Mouse (Mus musculus): ENCODE measurements around the gene Tnfrsf23. TPM values are rescaled to one million over a fixed set of nuclear protein-coding genes. Genes with fewer than 3 reads are reported as not detected.
"Not testable (repeated sequence)": the region's sequence is repeated elsewhere in the genome, so short reads cannot be mapped to it uniquely, and the experiment has no call there.

The Tnfrsf23 gene
- polyA plus RNA-seq, 1 experiment from 2014 or later: 1.1 TPM

GRCm38 (mm10) chr7:143680836-143681235, 4.8 kb downstream of the Tnfrsf23 start:
- 45% methylated on average over 2 of the region's 2 CpGs for WGBS

GRCm38 (mm10) chr7:143679650-143680049, 6.0 kb downstream of the Tnfrsf23 start:
- ATAC-seq (ENCODE audit: borderline replicate concordance, extremely low read depth, low FRiP score, low TSS enrichment); H3K4me2 ChIP-seq; H3K27me3 ChIP-seq; H3K9me3 ChIP-seq; H3K4me3 ChIP-seq; H3K27ac ChIP-seq; H3K36me3 ChIP-seq; H3K9ac ChIP-seq; H3K4me1 ChIP-seq: not testable (repeated sequence)
- 71% methylated on average over 2 of the region's 2 CpGs for WGBS

More at GRCm38 (mm10) chr7:143680836-143681235, 4.8 kb downstream of the Tnfrsf23 start:
- H3K4me1 ChIP-seq; H3K36me3 ChIP-seq; ATAC-seq (ENCODE audit: borderline replicate concordance, extremely low read depth, low FRiP score, low TSS enrichment); H3K9me3 ChIP-seq; H3K9ac ChIP-seq; H3K27ac ChIP-seq; H3K4me3 ChIP-seq; H3K27me3 ChIP-seq; H3K4me2 ChIP-seq: not testable (repeated sequence)

- Histone ChIP-seq H3K9me3 (no peaks in the 10 kb centered on the region), H3K36me3 (no peaks in the 10 kb centered on the region), H3K4me2 (no peak overlapping the region), H3K4me3 (no peak overlapping the region), H3K4me1 (no peaks in the 10 kb centered on the region), H3K27me3 (no peaks in the 10 kb centered on the region), H3K27ac (no peak overlapping the region), H3K9ac (no peak overlapping the region)
- ATAC-seq (ENCODE audit: borderline replicate concordance, extremely low read depth, low FRiP score, low TSS enrichment): no peak
These were observed 19.0 kb downstream of the Tnfrsf23 start for GRCm38 (mm10) chr7:143666427-143667311.

GRCm38 (mm10) chr7:143663470-143663869, 22.2 kb downstream of the Tnfrsf23 start:
- WGBS: 76% methylated on average over 2 of the region's 2 CpGs
- Histone ChIP-seq H3K9me3 (no peaks in the 10 kb centered on the region), H3K4me3 (no peak overlapping the region), H3K27ac (no peak overlapping the region), H3K4me2 (no peak overlapping the region), H3K4me1 (no peaks in the 10 kb centered on the region), H3K27me3 (no peaks in the 10 kb centered on the region), H3K9ac (no peak overlapping the region), H3K36me3 (no peaks in the 10 kb centered on the region)
- ATAC-seq (ENCODE audit: borderline replicate concordance, extremely low read depth, low FRiP score, low TSS enrichment): no peak

- H3K27me3 ChIP-seq: no peaks in the 10 kb centered on the region
- no peaks in the 10 kb centered on the region for H3K36me3 ChIP-seq
- no peak overlapping the region for H3K4me3 ChIP-seq
- no peaks in the 10 kb centered on the region for H3K9me3 ChIP-seq
- no peak overlapping the region for H3K4me2 ChIP-seq
- no peaks in the 10 kb centered on the region for H3K4me1 ChIP-seq
- H3K27ac ChIP-seq: no peak overlapping the region
- no peak for ATAC-seq (ENCODE audit: borderline replicate concordance, extremely low read depth, low FRiP score, low TSS enrichment)
- H3K9ac ChIP-seq: no peak overlapping the region
These were observed 24.9 kb downstream of the Tnfrsf23 start for GRCm38 (mm10) chr7:143660797-143661196.

- not testable (repeated sequence) for H3K4me1 ChIP-seq, H3K27me3 ChIP-seq, H3K27ac ChIP-seq, H3K36me3 ChIP-seq, H3K9me3 ChIP-seq, H3K9ac ChIP-seq
- H3K4me2 ChIP-seq: peak overlapping the region; percentile 84
- peak overlapping the region; percentile 57 for H3K4me3 ChIP-seq
- WGBS: 54% methylated on average over 10 of the region's 10 CpGs
- ATAC-seq (ENCODE audit: borderline replicate concordance, extremely low read depth, low FRiP score, low TSS enrichment): peak; percentile 62; the same call in 1 of the 2 replicates
These were observed 35.8 kb downstream of the Tnfrsf23 start for GRCm38 (mm10) chr7:143649769-143650346.

- H3K9ac ChIP-seq: peak within 1 kb of the TSS; percentile 44
- peak within 1 kb of the TSS; percentile 57 for H3K4me3 ChIP-seq
- no peak within 1 kb of the TSS for H3K27ac ChIP-seq
- H3K4me2 ChIP-seq: peak within 1 kb of the TSS; percentile 84
- H3K36me3 ChIP-seq: no peaks in the 10 kb centered on the region
- WGBS: 2% methylated on average over 39 of the region's 39 CpGs
- H3K4me1 ChIP-seq: no peaks in the 10 kb centered on the region
- peak; percentile 98 for ATAC-seq (ENCODE audit: borderline replicate concordance, extremely low read depth, low FRiP score, low TSS enrichment)
- no peaks in the 10 kb centered on the region for H3K27me3 ChIP-seq
- H3K9me3 ChIP-seq: no peaks in the 10 kb centered on the region
These were observed 36.5 kb downstream of the Tnfrsf23 start, which contains the start of gene Tnfrsf22 for GRCm38 (mm10) chr7:143649034-143649768. Gene Tnfrsf22 (minus strand): TSS chr7:143649661.

- not testable (repeated sequence) for H3K27ac ChIP-seq; H3K9me3 ChIP-seq; H3K4me1 ChIP-seq; H3K36me3 ChIP-seq; H3K4me2 ChIP-seq; H3K9ac ChIP-seq; H3K4me3 ChIP-seq; H3K27me3 ChIP-seq; ATAC-seq (ENCODE audit: borderline replicate concordance, extremely low read depth, low FRiP score, low TSS enrichment)
- WGBS: 71% methylated on average over 2 of the region's 2 CpGs
These were observed 41.7 kb downstream of the Tnfrsf23 start for GRCm38 (mm10) chr7:143643949-143644348.

- ATAC-seq (ENCODE audit: borderline replicate concordance, extremely low read depth, low FRiP score, low TSS enrichment): no peak
- Histone ChIP-seq H3K27me3 (no peaks in the 10 kb centered on the region), H3K4me3 (no peak overlapping the region), H3K9ac (no peak overlapping the region), H3K27ac (no peak overlapping the region), H3K9me3 (no peaks in the 10 kb centered on the region), H3K36me3 (no peaks in the 10 kb centered on the region), H3K4me2 (no peak overlapping the region), H3K4me1 (no peaks in the 10 kb centered on the region)
- 100% methylated on average over 1 of the region's 1 CpGs for WGBS
These were observed 49.0 kb downstream of the Tnfrsf23 start for GRCm38 (mm10) chr7:143636674-143637073.

GRCm38 (mm10) chr7:143631503-143631902, 54.2 kb downstream of the Tnfrsf23 start:
- no peak overlapping the region for H3K9ac ChIP-seq
- no peak overlapping the region for H3K4me2 ChIP-seq
- H3K4me1 ChIP-seq: no peaks in the 10 kb centered on the region
- H3K4me3 ChIP-seq: no peak overlapping the region
- no peaks in the 10 kb centered on the region for H3K27me3 ChIP-seq
- no peak for ATAC-seq (ENCODE audit: borderline replicate concordance, extremely low read depth, low FRiP score, low TSS enrichment)
- 59% methylated on average over 2 of the region's 2 CpGs for WGBS
- no peaks in the 10 kb centered on the region for H3K9me3 ChIP-seq
- no peaks in the 10 kb centered on the region for H3K36me3 ChIP-seq
- no peak overlapping the region for H3K27ac ChIP-seq

GRCm38 (mm10) chr7:143629501-143629900, 56.2 kb downstream of the Tnfrsf23 start:
- H3K27me3 ChIP-seq: no peaks in the 10 kb centered on the region
- H3K4me2 ChIP-seq: no peak overlapping the region
- no peak for ATAC-seq (ENCODE audit: borderline replicate concordance, extremely low read depth, low FRiP score, low TSS enrichment)
- no peak overlapping the region for H3K9ac ChIP-seq
- H3K9me3 ChIP-seq: no peaks in the 10 kb centered on the region
- H3K27ac ChIP-seq: no peak overlapping the region
- H3K36me3 ChIP-seq: no peaks in the 10 kb centered on the region
- H3K4me1 ChIP-seq: no peaks in the 10 kb centered on the region
- H3K4me3 ChIP-seq: no peak overlapping the region
- WGBS: 31% methylated on average over 1 of the region's 1 CpGs

GRCm38 (mm10) chr7:143628540-143628939, 57.1 kb downstream of the Tnfrsf23 start, which contains the start of gene Tnfrsf26:
Gene Tnfrsf26 (minus strand): TSS chr7:143628722.
- H3K9ac ChIP-seq: no peak within 1 kb of the TSS
- H3K9me3 ChIP-seq: no peaks in the 10 kb centered on the region
- no peak for ATAC-seq (ENCODE audit: borderline replicate concordance, extremely low read depth, low FRiP score, low TSS enrichment)
- H3K36me3 ChIP-seq: no peaks in the 10 kb centered on the region
- no peaks in the 10 kb centered on the region for H3K4me1 ChIP-seq
- no peaks in the 10 kb centered on the region for H3K27me3 ChIP-seq
- no peak within 1 kb of the TSS for H3K4me2 ChIP-seq
- 96% methylated on average over 1 of the region's 1 CpGs for WGBS
- no peak within 1 kb of the TSS for H3K4me3 ChIP-seq
- no peak within 1 kb of the TSS for H3K27ac ChIP-seq

Data from lung, embryonic 15.5 days (tissue).